Mouse (Mus musculus) small intestine, adult 2 months (tissue): ENCODE data around the gene Larp4.

ENCODE experiments used
- CTCF ChIP-seq: fragments of 200-500 bp; IDR thresholded peaks from 2 replicates; pipeline ENCODE4 v1.5.1; 2012; ENCODE audit warnings: low read depth, mild to moderate bottlenecking, control low read depth, inconsistent platforms, low read length, moderate library complexity, mixed read lengths; ENCODE audit not compliant: insufficient replicate concordance, insufficient read length; ENCODE audit errors: extremely low read depth
- POLR2A ChIP-seq: fragments of 200-500 bp; IDR thresholded peaks from 2 replicates; pipeline ENCODE4 v1.6.1; 2012; ENCODE audit warnings: low read depth, mild to moderate bottlenecking, control low read depth, inconsistent platforms, low read length, moderate library complexity

- TF ChIP-seq CTCF (no peak), POLR2A (no peak)
Measured at GRCm38 (mm10) chr15:100058143-100058542, 88.3 kb downstream of the Larp4 start.
